Mouse (Mus musculus) intestine, embryonic 16.5 days (tissue): ENCODE measurements around the gene Foxo3. TPM values are rescaled to one million over a fixed set of nuclear protein-coding genes. Genes with fewer than 3 reads are reported as not detected.

Source experiments
- ATAC-seq: fragments of 200-750 bp; cut with Nextera tagmentation; 2 replicates; pipeline ENCODE4 v1.8.0; 2017; ENCODE audit warnings: moderate TSS enrichment, moderate library complexity
- H3K27ac ChIP-seq: fragments of 300-500 bp; sonication (generic); 2 replicates; pipeline ENCODE4 v1.5.1; 2014; ENCODE audit warnings: mild to moderate bottlenecking, low read length
- H3K27me3 ChIP-seq: fragments of 300-500 bp; sonication (generic); replicated peaks from 2 replicates; pipeline ENCODE4 v1.6.1; 2014; ENCODE audit warnings: low read length, control low read depth, mixed read lengths; ENCODE audit not compliant: control insufficient read depth, insufficient read depth
- H3K36me3 ChIP-seq: fragments of 300-500 bp; sonication (generic); 2 replicates; pipeline ENCODE4 v1.6.1; 2014; ENCODE audit warnings: low read length, control low read depth; ENCODE audit not compliant: control insufficient read depth, insufficient read depth
- H3K4me1 ChIP-seq: fragments of 300-500 bp; sonication (generic); 2 replicates; pipeline ENCODE4 v1.6.1; 2014; ENCODE audit warnings: low read length, control low read depth, mixed read lengths; ENCODE audit not compliant: control insufficient read depth, insufficient read depth
- H3K4me2 ChIP-seq: fragments of 300-500 bp; sonication (generic); 2 replicates; pipeline ENCODE4 v1.6.1; 2014; ENCODE audit warnings: low read depth, low read length, control low read depth
- H3K4me3 ChIP-seq: fragments of 300-500 bp; sonication (generic); 2 replicates; pipeline ENCODE4 v1.5.1; 2014; ENCODE audit warnings: mild to moderate bottlenecking, low read length
- H3K9ac ChIP-seq: fragments of 300-500 bp; sonication (generic); 2 replicates; pipeline ENCODE4 v1.6.1; 2014; ENCODE audit warnings: low read depth, low read length
- H3K9me3 ChIP-seq: fragments of 300-500 bp; sonication (generic); 2 replicates; pipeline ENCODE4 v1.6.1; 2016; ENCODE audit warnings: low read length, control low read depth; ENCODE audit not compliant: control insufficient read depth
- WGBS: fragments of 180-500 bp; shearing (Covaris S2); extraction: QIAGEN DNeasy Blood & Tissue Kit; methylation state at CpG from one replicate; pipeline ENCODE4 v1.1.7; 2014; 5-methylcytosine and 5-hydroxymethylcytosine counted together
- polyA plus RNA-seq: library from polyadenylated mRNA; unstranded; fragments of >200 nt; fragmentation: Nextera tagmentation; extraction: Ambion mirVana; gene quantifications from 2 replicates; pipeline ENCODE4 v1.2.1, GENCODE M21; 2015

Foxo3 gene
- polyA plus RNA-seq, 1 experiment from 2014 or later = 4.8 TPM

GRCm38 (mm10) chr10:42270277-42271083 lies 6.1 kb downstream of the Foxo3 start:
- peaks cover 18% of the 10 kb centered on the region for H3K36me3 ChIP-seq
- H3K4me2 ChIP-seq = no peak overlapping the region
- 0 out of 2 replicates have a peak, but pooled peaks cover 4% of the 10 kb centered on the region for H3K9me3 ChIP-seq
- peaks cover 50% of the 10 kb centered on the region for H3K4me1 ChIP-seq
- ATAC-seq = peak; percentile 24
- H3K27me3 ChIP-seq = no peaks in the 10 kb centered on the region
- no peak overlapping the region for H3K27ac ChIP-seq
- H3K9ac ChIP-seq = no peak overlapping the region
- 45% methylated on average over 10 of the region's 10 CpGs for WGBS
- H3K4me3 ChIP-seq = no peak overlapping the region

- Histone ChIP-seq H3K27ac (no peak overlapping the region), H3K4me3 (no peak overlapping the region), H3K4me2 (peak overlapping the region; percentile 19; the same call in 1 of the 2 replicates), H3K9ac (no peak overlapping the region), H3K27me3 (no peaks in the 10 kb centered on the region), H3K4me1 (peaks cover 45% of the 10 kb centered on the region), H3K9me3 (0 out of 2 replicates have a peak, but pooled peaks cover 4% of the 10 kb centered on the region), H3K36me3 (peaks cover 18% of the 10 kb centered on the region)
- no peak for ATAC-seq
- WGBS = 55% methylated on average over 15 of the region's 15 CpGs
Observed at GRCm38 (mm10) chr10:42269281-42270025, 7.1 kb downstream of the Foxo3 start.

GRCm38 (mm10) chr10:42267811-42268545 lies 8.6 kb downstream of the Foxo3 start:
- H3K27me3 ChIP-seq = no peaks in the 10 kb centered on the region
- 0 out of 2 replicates have a peak, but pooled peaks cover 4% of the 10 kb centered on the region for H3K9me3 ChIP-seq
- no peak overlapping the region for H3K9ac ChIP-seq
- 76% methylated on average over 5 of the region's 5 CpGs for WGBS
- H3K36me3 ChIP-seq = peaks cover 18% of the 10 kb centered on the region
- H3K4me3 ChIP-seq = no peak overlapping the region
- no peak overlapping the region for H3K4me2 ChIP-seq
- peaks cover 34% of the 10 kb centered on the region for H3K4me1 ChIP-seq
- ATAC-seq = 0 out of 2 replicates have a peak, but pooled peaks have one; percentile 25
- H3K27ac ChIP-seq = 0 out of 2 replicates have a peak overlapping the region, but pooled peaks have one; percentile 12

GRCm38 (mm10) chr10:42265021-42265689 lies 11.4 kb downstream of the Foxo3 start:
- H3K4me2 ChIP-seq = no peak overlapping the region
- H3K36me3 ChIP-seq = peaks cover 18% of the 10 kb centered on the region
- H3K27ac ChIP-seq = no peak overlapping the region
- H3K4me1 ChIP-seq = peaks cover 25% of the 10 kb centered on the region
- no peaks in the 10 kb centered on the region for H3K27me3 ChIP-seq
- 0 out of 2 replicates have a peak, but pooled peaks cover 4% of the 10 kb centered on the region for H3K9me3 ChIP-seq
- 89% methylated on average over 11 of the region's 11 CpGs for WGBS
- H3K9ac ChIP-seq = no peak overlapping the region
- no peak overlapping the region for H3K4me3 ChIP-seq
- ATAC-seq = peak; percentile 66

- no peak overlapping the region for H3K4me2 ChIP-seq
- H3K9ac ChIP-seq = no peak overlapping the region
- H3K9me3 ChIP-seq = 0 out of 2 replicates have a peak, but pooled peaks cover 4% of the 10 kb centered on the region
- H3K27me3 ChIP-seq = no peaks in the 10 kb centered on the region
- no peak overlapping the region for H3K27ac ChIP-seq
- ATAC-seq = no peak
- 79% methylated on average over 5 of the region's 5 CpGs for WGBS
- H3K4me1 ChIP-seq = peaks cover 16% of the 10 kb centered on the region
- H3K36me3 ChIP-seq = peaks cover 18% of the 10 kb centered on the region
- H3K4me3 ChIP-seq = no peak overlapping the region
Observed at GRCm38 (mm10) chr10:42264195-42264594, 12.4 kb downstream of the Foxo3 start.

- Histone ChIP-seq H3K9ac (no peak overlapping the region), H3K27ac (no peak overlapping the region), H3K27me3 (no peaks in the 10 kb centered on the region), H3K4me2 (no peak overlapping the region), H3K36me3 (peaks cover 18% of the 10 kb centered on the region), H3K9me3 (0 out of 2 replicates have a peak, but pooled peaks cover 4% of the 10 kb centered on the region), H3K4me3 (no peak overlapping the region), H3K4me1 (peaks cover 15% of the 10 kb centered on the region)
- WGBS = 50% methylated on average over 8 of the region's 8 CpGs
- no peak for ATAC-seq
Observed at GRCm38 (mm10) chr10:42263701-42264100, 12.9 kb downstream of the Foxo3 start.

GRCm38 (mm10) chr10:42262061-42262460 lies 14.5 kb downstream of the Foxo3 start:
- Histone ChIP-seq H3K4me2 (no peak overlapping the region), H3K9ac (no peak overlapping the region), H3K9me3 (0 out of 2 replicates have a peak, but pooled peaks cover 4% of the 10 kb centered on the region), H3K27ac (no peak overlapping the region), H3K36me3 (peaks cover 15% of the 10 kb centered on the region), H3K27me3 (no peaks in the 10 kb centered on the region), H3K4me3 (no peak overlapping the region), H3K4me1 (peaks cover 11% of the 10 kb centered on the region)
- 85% methylated on average over 3 of the region's 3 CpGs for WGBS
- peak; percentile 27; the same call in 1 of the 2 replicates for ATAC-seq

- Histone ChIP-seq H3K4me2 (no peak overlapping the region), H3K36me3 (peaks cover 5% of the 10 kb centered on the region), H3K4me3 (no peak overlapping the region), H3K27ac (no peak overlapping the region), H3K4me1 (peaks cover 11% of the 10 kb centered on the region), H3K9ac (no peak overlapping the region), H3K9me3 (0 out of 2 replicates have a peak, but pooled peaks cover 2% of the 10 kb centered on the region), H3K27me3 (no peaks in the 10 kb centered on the region)
- WGBS = 85% methylated on average over 8 of the region's 8 CpGs
- ATAC-seq = no peak
Observed at GRCm38 (mm10) chr10:42261103-42261502, 15.5 kb downstream of the Foxo3 start.
